Mouse (Mus musculus): ENCODE results near the gene Rnf10.

Rnf10 gene

DNA sequence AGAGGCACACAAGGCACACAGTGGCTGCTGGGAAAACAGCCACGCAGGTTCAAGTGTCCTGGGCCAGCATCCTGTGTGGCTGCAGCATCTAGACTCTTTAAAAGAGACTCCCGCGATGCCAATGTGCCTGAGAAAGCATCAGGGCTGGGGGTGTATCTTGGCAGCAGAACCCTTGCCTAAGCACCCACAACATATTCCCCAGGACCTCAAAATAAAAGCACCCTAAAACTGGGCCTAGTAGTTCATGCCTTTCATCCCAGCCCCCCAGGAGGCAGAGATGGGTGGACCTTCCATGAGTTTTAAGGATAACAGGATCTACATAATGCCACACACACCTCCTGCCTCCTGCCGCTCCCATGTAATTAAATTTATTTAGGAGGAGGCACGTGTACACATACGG is 38.2 kb downstream of the Rnf10 start:
- no peak for DNase-seq

DNA sequence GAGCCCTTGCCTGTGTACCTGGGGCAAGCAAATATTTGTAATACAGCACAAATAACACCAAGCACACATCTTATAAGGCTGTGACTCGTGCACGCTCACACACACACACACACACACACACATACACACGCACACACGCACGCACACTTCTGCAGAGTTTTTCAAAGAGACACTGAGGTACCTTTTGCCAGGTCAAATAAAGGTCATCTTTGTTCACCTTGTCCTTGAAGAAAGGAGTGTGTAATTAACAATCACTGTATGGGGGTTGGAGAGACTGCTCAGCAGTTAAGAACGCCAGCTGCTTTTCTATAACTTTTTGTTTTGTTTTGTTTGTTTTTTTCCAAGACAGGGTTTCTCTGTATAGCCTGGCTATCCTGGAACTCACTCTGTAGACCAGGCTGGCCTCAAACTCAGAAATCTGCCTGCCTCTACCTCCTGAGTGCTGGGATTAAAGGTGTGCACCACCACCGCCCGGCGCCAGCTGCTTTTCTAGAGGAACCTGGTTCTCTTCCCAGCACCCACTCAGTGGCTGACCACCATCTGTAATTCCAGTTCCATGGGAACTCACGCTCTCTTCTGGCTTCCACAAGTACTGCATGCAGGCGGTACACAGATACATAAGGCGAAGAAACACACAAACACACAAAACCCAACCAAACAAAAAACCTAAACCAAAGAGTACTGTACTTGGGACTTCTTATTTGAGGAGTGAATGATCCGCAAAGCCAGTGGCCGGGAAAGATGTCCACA is 39.5 kb downstream of the Rnf10 start:
- no peak for DNase-seq

DNA sequence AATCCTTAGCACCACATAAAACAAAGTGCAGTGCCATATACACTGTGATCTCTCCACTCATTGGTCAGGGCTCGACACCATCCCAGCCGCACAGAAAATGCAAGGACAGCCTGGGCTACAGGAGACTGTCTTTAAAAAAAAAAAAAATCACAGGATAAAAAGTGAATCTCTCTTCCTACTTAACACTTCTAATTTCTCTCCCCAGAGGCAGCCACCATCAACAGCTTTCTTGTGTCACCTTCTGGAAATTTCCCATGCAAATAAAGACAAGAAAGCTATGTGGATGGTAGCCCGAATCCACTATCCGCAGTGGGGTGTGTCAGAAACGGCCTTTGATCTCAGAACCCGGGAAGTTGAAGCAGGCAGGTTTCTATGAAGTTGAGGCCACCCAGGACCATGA is 40.2 kb downstream of the Rnf10 start:
- DNase-seq, result no peak

DNA sequence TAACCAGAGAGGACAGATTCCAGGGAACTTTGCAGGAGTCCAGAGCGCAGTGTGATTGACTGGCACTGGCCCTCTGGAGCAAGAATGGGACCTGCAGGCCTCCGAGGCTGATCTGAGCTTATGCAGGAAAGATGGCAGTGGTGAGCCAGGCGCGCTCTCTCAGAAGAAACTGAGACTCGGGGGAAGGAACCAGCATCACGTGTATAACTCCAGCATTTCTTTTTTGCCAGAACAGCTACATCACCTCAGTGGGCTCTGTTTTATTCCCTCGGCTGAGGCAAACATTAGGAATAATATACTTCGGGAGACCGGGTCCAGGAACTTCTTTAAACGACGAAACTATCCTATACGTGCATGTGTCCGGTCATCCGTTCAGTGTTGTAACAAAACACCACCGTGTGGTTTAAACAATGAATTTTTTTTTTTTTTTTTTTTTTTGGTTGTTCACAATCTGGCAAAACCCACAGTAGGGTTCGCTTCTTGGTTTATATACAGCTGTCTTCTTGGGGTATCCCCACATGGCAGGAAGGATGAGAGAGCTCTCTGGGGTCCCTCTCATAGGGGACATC is 41.1 kb downstream of the Rnf10 start:
- DNase-seq, result peak in 1 of 2 experiments; percentile 19

DNA sequence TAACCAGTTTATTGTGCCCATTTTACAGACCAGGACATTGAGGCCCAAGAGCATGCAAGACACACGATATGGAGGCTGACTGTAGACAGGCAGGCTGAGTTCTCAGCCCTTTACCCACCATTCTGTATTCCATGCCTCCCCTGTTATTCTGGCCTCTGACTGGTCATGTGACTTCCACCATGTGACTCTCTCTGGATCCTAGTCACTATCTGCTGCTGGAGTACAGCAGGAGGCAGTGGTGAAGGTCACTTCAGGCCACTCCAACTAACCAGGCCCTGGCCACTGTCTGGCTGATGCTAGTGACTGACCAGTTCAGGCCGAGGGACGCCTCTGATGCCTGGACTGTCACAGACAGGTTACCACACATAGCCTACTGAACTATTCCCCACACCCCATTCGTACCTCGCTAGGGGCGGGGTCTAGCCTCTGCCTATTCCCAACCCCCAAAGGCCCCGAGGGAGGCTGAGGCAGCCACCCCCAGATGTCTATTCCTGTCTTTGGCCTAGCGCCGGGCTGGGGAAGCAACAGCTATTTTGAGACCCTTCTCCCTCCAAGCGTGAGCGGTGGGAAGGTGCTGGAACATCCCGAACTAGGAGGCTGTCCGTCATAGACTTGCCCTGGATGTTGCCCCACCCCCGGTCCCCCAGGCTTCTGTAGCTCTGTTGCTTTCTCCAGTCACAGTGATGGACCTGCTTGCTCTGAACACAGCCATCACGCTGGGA is 41.7 kb downstream of the Rnf10 start:
- no peak for DNase-seq

DNA sequence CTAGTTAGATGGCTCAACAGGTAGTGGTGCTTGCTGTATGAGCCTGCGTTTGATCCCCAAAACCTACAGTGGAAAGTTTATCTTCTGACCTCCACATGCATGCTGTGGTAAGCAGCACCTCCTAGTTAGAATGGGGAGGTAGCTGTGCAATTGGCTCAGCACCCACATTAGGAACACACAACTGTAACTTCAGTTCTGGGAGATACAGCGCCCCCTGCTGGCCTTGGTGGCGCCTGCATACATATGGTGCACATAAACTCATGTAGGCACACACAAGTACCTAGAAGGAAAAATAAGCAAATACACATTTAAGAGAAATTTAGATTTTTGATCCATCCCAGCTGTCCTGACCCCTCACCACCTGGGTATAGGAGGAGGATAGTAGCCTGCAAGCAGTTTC is 50.2 kb downstream of the Rnf10 start:
- DNase-seq, result peak; percentile 34 to 37

DNA sequence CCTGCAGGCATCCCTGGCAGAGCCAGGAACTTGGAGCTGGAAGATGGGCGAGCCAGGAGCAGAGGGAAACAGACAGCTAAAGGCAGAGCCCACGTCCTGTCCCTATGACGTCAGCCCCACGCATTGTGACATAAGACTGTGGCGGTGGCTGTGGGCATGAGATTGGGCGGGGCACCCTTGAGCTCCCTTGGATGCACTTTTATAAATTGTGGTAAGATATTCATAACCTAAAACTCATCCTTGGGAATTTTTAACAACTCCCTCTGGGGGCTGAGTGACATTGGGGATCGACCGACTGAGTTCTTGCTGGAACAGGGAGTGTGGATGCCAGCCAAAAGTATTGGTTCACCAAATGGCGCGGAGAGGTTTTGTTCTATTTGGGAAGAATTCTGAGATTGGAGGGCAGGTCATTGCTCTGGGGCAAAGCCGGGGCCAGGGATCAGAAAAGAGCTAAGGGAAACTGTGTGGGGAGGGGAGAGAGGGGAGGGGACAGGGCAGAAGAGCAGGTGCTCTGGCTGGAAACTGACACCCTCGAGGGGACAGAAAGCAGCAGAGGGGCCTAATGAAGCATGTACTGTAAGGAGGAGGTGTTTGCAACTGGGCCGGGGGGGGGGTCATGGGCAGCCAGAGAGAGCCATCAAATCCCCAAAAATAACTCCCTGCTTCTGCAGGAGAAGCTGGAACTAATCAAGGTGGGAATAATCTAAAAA is 51.6 kb downstream of the Rnf10 start:
- peak in 1 of 2 experiments; percentile 22 for DNase-seq

DNA sequence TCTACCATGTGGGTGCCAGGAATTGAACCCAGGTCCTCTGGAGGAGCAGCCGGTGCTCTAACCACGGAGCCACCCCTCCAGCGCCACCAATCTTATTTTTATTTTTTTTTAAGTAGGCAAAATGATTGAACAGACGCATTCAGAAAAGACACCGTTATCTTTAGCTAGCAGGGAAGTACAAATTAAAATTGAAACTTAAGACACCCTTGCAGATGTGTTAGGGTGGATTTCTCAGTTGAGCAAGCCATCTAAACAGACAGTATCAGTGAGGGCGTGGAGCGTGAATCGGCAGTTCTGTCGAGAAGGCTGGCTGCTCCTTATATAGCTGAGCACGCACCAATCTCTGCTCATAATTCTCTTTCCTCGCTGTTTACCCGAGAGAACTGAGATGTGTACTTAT is 54.7 kb downstream of the Rnf10 start:
- no peak for DNase-seq

DNA sequence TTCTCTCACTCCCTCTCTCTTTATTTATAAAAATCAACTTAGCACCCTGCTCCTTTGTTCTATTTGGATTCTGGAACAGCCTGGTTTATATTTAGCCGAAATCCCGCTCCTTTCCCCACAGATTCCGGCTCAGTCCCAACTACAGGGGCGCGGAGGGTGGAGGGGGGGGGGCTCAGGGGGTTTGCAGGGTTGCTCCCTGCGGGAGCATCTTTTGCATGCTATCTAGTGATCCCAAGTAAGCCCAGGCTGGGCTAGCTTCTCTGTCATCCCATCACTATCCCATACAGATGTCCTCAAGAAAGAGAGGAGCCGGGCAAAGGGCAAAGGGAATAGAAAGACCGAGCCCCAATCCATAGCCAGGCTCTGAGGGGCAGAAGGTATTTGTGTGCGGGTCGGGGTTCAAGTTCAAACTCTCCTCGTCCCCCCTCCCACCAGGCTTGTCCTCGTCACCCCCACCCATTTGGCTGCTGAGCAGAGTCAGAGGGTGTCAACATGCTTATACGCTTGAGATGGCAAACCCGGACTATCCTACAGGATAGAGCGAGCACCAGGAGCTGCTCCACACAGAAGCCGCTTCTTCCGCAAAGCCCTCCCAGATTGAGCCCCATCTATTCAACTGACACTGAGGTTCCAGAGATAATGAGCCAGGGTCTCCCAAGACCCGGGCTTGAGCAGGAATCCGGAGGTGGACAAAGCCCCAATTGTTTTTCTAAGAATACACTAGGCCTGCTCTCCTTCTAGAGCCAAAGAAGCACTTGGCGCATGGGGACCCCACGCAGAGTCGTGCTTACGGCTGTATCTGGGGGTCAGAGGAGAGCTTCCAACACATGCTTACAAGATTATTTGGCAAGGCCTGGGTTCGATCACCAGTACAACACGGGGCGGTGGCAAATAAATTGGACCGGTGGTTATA is 57.2 kb downstream of the Rnf10 start:
- DNase-seq, result no peak

DNA sequence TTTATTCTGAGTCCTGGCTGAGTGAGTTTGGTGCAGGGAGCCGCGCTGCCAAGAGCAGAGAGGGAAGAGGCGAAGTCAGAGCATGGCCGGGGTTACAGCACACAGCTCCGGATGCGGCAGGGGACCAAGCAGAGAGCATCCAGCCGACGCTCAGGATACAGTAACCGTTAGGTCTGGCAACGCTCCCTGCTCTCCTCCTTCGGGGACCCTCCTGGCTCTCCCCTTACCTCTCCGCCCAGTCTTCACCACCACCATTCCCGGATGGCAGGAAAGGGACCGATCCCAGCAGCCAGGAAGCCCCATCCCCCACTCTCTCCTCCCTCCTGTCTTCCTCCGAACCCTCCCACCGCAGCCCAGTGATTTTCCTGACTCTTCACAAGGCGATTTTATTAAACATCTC is 57.8 kb downstream of the Rnf10 start:
- no peak for DNase-seq

DNA sequence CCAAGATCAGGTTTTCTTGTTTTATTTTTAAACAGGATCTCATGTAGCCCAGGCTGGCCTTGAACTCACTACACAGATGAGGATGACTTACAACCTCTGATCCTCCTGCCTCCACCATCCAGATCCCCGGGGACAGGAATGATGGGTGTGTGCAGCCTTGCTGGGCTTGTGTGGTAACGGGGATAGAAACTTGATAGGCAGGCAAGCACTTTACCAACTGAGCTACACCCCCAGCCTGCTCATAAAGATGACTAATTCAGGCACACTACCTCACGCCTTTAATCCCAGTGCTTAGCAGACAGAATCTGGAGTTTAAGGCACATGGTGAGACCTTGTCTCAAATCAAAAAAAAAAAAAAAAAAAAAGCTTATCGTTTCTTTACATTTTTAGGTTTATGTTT is 59.8 kb downstream of the Rnf10 start:
- no peak for DNase-seq

DNA sequence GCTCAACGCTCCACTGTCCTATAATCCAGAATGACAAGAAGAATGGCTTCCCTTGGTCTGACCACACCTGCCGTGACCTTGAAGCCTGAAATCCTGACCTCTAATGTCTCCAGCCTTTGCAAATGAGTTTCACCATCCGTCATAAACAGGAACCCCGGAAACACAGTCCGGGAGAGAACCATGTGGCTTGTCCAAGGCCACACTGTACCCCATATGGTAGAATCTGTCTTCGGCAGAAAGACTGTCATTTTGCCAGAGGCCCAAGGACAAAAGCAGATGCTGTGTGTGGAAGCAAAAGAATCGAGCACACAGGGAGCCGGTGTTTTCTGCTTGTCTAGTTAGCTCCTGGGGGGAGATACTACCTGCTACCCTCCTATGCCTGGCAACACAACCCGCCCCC is 60.2 kb downstream of the Rnf10 start:
- DNase-seq, result no peak

DNA sequence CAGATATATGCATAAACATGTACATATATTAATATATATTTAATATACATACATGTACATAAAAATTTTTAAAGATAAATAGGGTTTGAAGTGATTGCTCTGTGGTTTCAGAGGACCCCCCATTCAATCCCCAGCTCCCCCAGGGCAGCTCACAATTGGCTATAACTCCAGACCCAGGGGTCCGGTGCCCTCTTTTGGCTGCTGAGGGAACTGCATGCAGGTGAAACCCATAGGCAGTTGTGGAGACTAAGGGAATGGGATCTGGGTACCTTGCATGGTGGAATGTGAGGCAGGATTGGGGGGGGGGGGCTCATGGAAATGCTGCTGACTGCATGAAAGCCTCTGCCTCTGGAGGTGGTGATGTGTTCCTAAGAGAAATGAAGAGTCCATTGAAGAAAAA is 62.3 kb downstream of the Rnf10 start:
- DNase-seq, result peak; percentile 71 to 74

DNA sequence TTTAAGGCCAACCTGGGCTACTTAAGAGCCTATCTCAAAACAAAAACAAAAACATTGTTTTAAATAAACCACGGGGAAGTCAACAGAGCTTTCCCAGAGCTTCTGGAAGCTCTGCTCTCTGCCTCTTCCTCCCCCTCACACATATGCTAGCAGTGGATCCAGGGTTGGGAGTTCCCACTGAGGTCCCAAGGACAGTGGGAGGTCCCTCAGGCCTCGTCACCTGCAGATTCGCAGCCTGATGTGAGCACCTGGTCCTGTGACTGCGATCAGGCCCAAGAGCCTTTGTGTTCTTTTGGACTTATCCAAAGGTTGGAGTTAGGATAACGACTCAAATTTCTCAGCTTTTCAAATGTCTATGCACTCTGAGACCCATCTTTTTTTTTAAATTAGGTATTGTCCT is 64.1 kb downstream of the Rnf10 start:
- no peak for DNase-seq

DNA sequence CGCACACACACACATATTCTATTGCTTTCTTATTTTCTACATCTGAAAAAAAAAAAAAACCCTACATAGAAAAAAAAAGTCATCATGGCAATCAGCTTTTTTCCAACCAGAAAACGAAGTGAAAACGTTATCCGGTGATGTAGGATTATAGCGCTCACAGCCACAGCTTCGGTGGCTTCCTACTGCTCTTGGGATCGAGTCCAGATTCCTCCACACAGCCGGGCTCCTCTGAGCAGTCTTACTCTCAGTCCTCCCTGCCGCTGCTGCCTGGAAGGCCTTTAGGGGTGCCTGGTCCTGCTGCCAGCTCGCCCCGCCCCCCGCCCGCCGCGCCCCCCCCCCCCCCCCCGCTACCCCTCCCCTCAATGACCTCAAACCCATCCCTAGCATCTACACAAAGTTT is 64.8 kb downstream of the Rnf10 start:
- no peak for DNase-seq

DNA sequence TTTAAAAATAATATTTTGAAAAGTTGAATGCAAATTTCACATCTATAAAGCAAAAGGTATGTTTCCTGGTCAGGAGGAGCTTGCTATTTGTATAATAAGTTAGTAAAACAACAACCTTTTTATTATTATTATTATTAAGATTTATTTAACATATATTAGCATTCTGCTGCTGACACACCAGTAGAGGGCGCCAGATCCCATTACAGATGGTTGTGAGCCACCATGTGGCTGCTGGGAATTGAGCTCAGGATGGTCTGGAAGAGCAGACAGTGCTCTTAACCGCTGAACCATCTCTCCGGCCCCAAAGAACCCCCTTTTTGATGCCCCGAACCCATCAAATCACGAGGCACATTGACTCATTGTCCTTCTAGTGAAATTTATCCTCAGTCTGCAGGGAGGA is 65.5 kb downstream of the Rnf10 start:
- no peak for DNase-seq

DNA sequence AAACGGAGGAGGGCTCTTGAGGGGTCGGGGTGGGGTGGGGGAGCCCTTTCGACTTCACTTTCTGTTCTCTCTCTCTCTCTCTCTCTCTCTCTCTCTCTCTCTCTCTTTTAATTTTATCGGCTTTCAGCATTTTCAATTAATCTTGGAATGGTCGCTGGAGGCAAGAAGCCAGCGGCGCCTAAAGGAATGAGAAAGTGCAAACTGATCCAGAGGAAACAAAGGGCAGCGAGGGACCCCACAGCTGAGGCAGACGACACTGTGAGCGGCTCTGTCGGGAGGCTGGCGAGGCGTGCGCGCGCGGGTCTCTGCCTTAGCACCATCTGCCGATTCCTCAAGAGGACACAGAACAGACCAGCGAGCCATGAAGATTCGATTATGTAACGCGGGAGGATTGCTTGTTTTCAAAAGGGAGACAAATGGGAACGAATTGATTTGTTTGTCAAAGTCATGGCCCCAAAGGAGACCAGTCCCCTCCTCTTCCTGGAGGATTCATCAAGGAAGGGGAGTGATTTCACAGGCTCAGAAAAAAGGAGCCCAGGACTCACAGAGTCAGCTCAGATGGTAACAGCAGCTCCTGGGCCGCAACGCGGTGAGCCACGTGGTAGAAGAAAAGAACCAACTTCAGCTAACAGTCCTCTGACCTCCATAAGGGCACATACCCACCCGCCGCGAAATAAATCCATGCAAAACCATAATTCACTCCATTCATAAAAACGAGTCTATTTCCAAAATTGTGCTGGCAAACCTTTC is 68.0 kb downstream of the Rnf10 start:
- DNase-seq, result peak in 1 of 2 experiments; percentile 44

DNA sequence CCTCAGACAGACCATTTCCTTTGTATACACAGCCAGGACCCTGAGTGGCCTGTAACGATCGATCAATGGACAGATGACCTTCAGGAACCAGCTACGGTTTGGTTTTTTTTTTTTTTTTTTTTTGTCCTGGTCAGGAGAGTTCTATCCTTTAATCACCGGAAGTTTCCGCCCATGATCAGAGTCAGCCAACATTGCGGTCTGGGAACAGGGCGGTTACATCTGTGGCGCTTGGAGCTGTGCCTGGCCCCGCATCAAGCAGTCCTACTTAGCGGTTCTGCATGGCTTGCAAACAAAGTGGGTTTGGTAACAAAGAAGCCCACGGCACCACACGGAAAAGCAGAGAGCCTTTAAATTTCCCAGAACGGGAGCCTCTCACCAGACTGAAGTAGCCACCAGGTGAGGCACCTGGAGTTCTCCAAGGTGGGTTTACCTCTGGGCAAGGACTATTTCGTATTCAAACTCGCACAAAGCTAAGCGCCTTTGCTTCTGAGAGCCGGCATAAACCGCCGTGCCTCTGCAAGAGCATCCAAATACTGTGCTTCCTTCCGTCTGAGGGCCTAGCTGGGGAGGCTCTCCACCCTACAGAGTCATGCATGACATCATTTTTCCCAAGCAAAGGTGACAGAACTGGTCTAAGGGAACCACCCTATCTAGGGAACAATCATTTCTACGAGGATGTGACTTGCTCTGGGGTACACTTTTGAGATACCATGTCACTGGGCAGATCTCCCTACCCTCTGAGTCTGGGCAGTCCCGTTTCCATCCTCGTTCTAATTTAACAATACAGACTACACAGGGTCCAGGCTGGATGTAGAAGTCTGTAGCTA is 68.8 kb downstream of the Rnf10 start:
- no peak for DNase-seq

DNA sequence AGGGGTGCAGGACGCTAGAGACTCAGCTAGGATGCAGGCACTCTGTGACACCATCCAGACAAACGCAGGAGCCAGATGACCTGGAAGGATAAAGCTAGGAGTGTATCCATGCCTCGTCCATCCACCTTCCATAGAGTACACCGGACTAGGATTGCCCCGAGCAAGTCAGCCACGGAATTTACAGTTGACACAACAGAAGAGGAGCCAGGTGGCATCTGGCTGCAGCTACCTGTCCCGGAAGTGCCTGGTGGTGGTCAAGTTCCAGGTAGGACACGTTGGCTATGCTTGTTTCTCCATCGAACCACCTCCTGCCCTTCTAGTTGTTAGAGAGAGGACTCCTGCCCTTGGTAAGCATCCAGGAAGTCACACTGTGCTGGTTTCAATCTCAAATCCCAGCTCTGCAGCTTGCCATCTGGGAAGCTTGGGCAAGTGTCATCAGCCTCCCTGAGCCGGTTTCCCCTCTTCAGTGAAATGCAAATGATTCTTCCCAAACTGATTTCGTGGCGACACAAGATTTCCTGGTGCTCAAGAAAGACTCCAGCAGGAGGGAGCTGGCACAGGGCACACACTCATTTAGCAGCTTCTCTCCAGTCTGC is 78.0 kb downstream of the Rnf10 start:
- DNase-seq, result no peak

All from B cell, adult 2 months (primary cell).